Mouse (Mus musculus) lung, adult 2 months (tissue): ENCODE results near the gene Eps8l2.

Experiments
- CTCF ChIP-seq: fragments of 200-500 bp; IDR thresholded peaks from 2 replicates; pipeline ENCODE4 v1.5.1; 2011; ENCODE audit warnings: mild to moderate bottlenecking, low read length, control low read depth; ENCODE audit not compliant: insufficient read depth
- POLR2A ChIP-seq: fragments of 200-500 bp; IDR thresholded peaks from 2 replicates; pipeline ENCODE4 v1.6.1; 2011; ENCODE audit warnings: low read depth, mild to moderate bottlenecking, control low read depth, low read length, borderline replicate concordance; ENCODE audit errors: extremely low read depth

- TF ChIP-seq POLR2A (no peak), CTCF (0 out of 2 replicates have a peak, but pooled peaks have one; percentile 9)
Observed at GRCm38 (mm10) chr7:141355626-141356326, 17.1 kb downstream of the Eps8l2 start.
